In genomic region chr5:147990775-147991174, GRCm38 (mm10) we compare ENCODE assay signal across 24 mouse cellular contexts. TPM values are rescaled to one million over a fixed set of nuclear protein-coding genes. Genes with fewer than 3 reads are reported as not detected.
A peak's percentile ranks its signal among the peaks of the same experiment; 100 is the strongest.
DNase-seq lines count a peak whose midpoint lies in the region; ATAC-seq and TF ChIP-seq lines count a peak whose summit lies in the region.
"Had no signal": no experiment of that assay in that cellular context is flagged by ENCODE, and none has a peak within 500 bp of the region (broad histone marks: within the 10 kb centered on the region; RNA-seq: fewer than 3 reads in every experiment).

No protein-coding gene starts in this region.

- H3K27me3 ChIP-seq in forebrain, postnatal 0 days (ENCODE audit: insufficient read depth, low read length): no peaks in the 10 kb centered on the region
- H3K27me3 ChIP-seq in forebrain, embryonic 12.5 days: no peaks in the 10 kb centered on the region
- no peaks in the 10 kb centered on the region for H3K27me3 ChIP-seq in neural tube, embryonic 15.5 days (replicated peaks)
- H3K27me3 ChIP-seq: embryonic facial prominence, embryonic 13.5 days; heart, embryonic 12.5 days; liver, embryonic 15.5 days; midbrain, embryonic 15.5 days had no signal

- ATAC-seq in forebrain, postnatal 0 days: peak; percentile 55; the same call in 1 of the 2 replicates
- no peak for ATAC-seq in forebrain, embryonic 12.5 days (ENCODE audit: low FRiP score)
- ATAC-seq in neural tube, embryonic 15.5 days (ENCODE audit: low FRiP score): no peak
- no peak for ATAC-seq in CD4-positive, CD25-positive, alpha-beta regulatory T cell, adult 4 months
- ATAC-seq: forebrain, embryonic 14.5 days; inflammation-experienced regulatory T-cells, adult 6 months; midbrain, embryonic 15.5 days had no signal

- H3K9ac ChIP-seq in forebrain, postnatal 0 days: no peak overlapping the region
- H3K9ac ChIP-seq in forebrain, embryonic 12.5 days: no peak overlapping the region
- no peak overlapping the region for H3K9ac ChIP-seq in neural tube, embryonic 15.5 days (replicated peaks)
- H3K9ac ChIP-seq: embryonic facial prominence, embryonic 13.5 days; heart, embryonic 12.5 days; liver, embryonic 15.5 days; midbrain, embryonic 15.5 days had no signal

- H3K27ac ChIP-seq in forebrain, postnatal 0 days (ENCODE audit: low read depth, low read length): peak overlapping the region; percentile 35; the same call in 1 of the 2 replicates
- H3K27ac ChIP-seq in forebrain, embryonic 12.5 days: no peak overlapping the region
- H3K27ac ChIP-seq in neural tube, embryonic 15.5 days (replicated peaks): 0 out of 2 replicates have a peak overlapping the region, but pooled peaks have one; percentile 1
- H3K27ac ChIP-seq: embryonic facial prominence, embryonic 13.5 days; left cerebral cortex, adult 2 months; limb, embryonic 10.5 days; liver, embryonic 15.5 days; macrophage; midbrain, embryonic 15.5 days had no signal

- no peak for TF ChIP-seq CTCF in forebrain, postnatal 0 days (IDR thresholded peaks at IDR 0.05; ENCODE audit: low read depth)

- no peaks in the 10 kb centered on the region for H3K4me1 ChIP-seq in forebrain, postnatal 0 days (ENCODE audit: insufficient read depth)
- no peaks in the 10 kb centered on the region for H3K4me1 ChIP-seq in forebrain, embryonic 12.5 days
- H3K4me1 ChIP-seq in neural tube, embryonic 15.5 days: no peaks in the 10 kb centered on the region
- H3K4me1 ChIP-seq: midbrain, embryonic 15.5 days had no signal

- H3K4me2 ChIP-seq in forebrain, postnatal 0 days (ENCODE audit: low read depth): no peak overlapping the region
- H3K4me2 ChIP-seq in forebrain, embryonic 12.5 days: no peak overlapping the region
- H3K4me2 ChIP-seq in neural tube, embryonic 15.5 days: no peak overlapping the region
- H3K4me2 ChIP-seq: embryonic facial prominence, embryonic 13.5 days; heart, embryonic 12.5 days; liver, embryonic 15.5 days; midbrain, embryonic 15.5 days had no signal

- no peak overlapping the region for H3K4me3 ChIP-seq in forebrain, postnatal 0 days (ENCODE audit: low read depth, low read length)
- H3K4me3 ChIP-seq in forebrain, embryonic 12.5 days (replicated peaks): no peak overlapping the region
- no peak overlapping the region for H3K4me3 ChIP-seq in neural tube, embryonic 15.5 days (replicated peaks)
- H3K4me3 ChIP-seq: embryonic facial prominence, embryonic 13.5 days; heart, embryonic 12.5 days; left cerebral cortex, adult 2 months; limb, embryonic 10.5 days; liver, embryonic 15.5 days; midbrain, embryonic 15.5 days had no signal

- no peaks in the 10 kb centered on the region for H3K9me3 ChIP-seq in forebrain, postnatal 0 days (ENCODE audit: low read length)
- no peaks in the 10 kb centered on the region; the same call in 1 of the 2 replicates for H3K9me3 ChIP-seq in forebrain, embryonic 12.5 days
- H3K9me3 ChIP-seq in neural tube, embryonic 15.5 days (replicated peaks): 0 out of 2 replicates have a peak, but pooled peaks cover 3% of the 10 kb centered on the region
- H3K9me3 ChIP-seq: limb, embryonic 10.5 days; liver, embryonic 15.5 days; midbrain, embryonic 15.5 days had no signal

- H3K36me3 ChIP-seq in forebrain, postnatal 0 days (ENCODE audit: insufficient read depth): no peaks in the 10 kb centered on the region
- no peaks in the 10 kb centered on the region for H3K36me3 ChIP-seq in forebrain, embryonic 12.5 days (replicated peaks)
- no peaks in the 10 kb centered on the region for H3K36me3 ChIP-seq in neural tube, embryonic 15.5 days
- H3K36me3 ChIP-seq: embryonic facial prominence, embryonic 13.5 days; heart, embryonic 12.5 days; limb, embryonic 10.5 days; liver, embryonic 15.5 days; midbrain, embryonic 15.5 days had no signal

- WGBS in forebrain, postnatal 0 days: 75% methylated on average over 10 of the region's 10 CpGs
- 85% methylated on average over 10 of the region's 10 CpGs for WGBS in forebrain, embryonic 12.5 days
- 80% methylated on average over 10 of the region's 10 CpGs for WGBS in neural tube, embryonic 15.5 days

- DNase-seq in forebrain, postnatal 0 days: peak; percentile 28
- DNase-seq in kidney, postnatal 10 days: peak; percentile 14
- DNase-seq in kidney, postnatal 36 days: no peak
- DNase-seq in neural tube, embryonic 10.5 days (ENCODE audit: extremely low spot score, low spot score): no peak
- DNase-seq: adrenal gland, adult 2 months; cerebellum, adult 18-20 months; cerebellum, postnatal 25 days; heart, adult 11 months; heart, postnatal 10 days; kidney, adult 18-20 months; liver; spleen, adult 18-20 months had no signal

RNA-seq across cellular contexts. Expression of gene Mtus2, which starts 33.7 kb away (rescaled TPM):
- 33.1 and 45.7 TPM in 2 replicates for total RNA-seq in forebrain, postnatal 0 days (2014; rRNA removed)
- polyA plus RNA-seq in forebrain, postnatal 0 days (2015; fragmentation: Nextera tagmentation; extraction: Ambion mirVana): 30.2 and 35.4 TPM in 2 replicates
- 11.4 and 14.4 TPM in 2 replicates for polyA plus RNA-seq in forebrain, embryonic 12.5 days (2016; fragmentation: Nextera tagmentation; extraction: Ambion mirVana)
- polyA plus RNA-seq in neural tube, embryonic 15.5 days (2015; fragmentation: Nextera tagmentation; extraction: Ambion mirVana): 35.9 and 39.2 TPM in 2 replicates
- 1 to 10 TPM; 5.2 TPM for polyA plus RNA-seq in CD4-positive, CD25-positive, alpha-beta regulatory T cell, adult 4 months (2017; shearing (Covaris generic))

Comparison
In these comparisons a context has a peak if more than half of its experiments do, and no peak if none do; other contexts are left out.
1. DNase-seq: peak in forebrain, postnatal 0 days (single experiment) and kidney, postnatal 10 days (single experiment); none in kidney, postnatal 36 days (0 of 2) and neural tube, embryonic 10.5 days (single experiment).